Mouse (Mus musculus) E14TG2a.4 (cell line): ENCODE results near the gene Xrcc6.

Experiments
- CTCF ChIP-seq: conservative IDR thresholded peaks from 2 replicates; pipeline ENCODE4 v1.5.1; 2014; ENCODE audit warnings: low read length
- NANOG ChIP-seq: IDR thresholded peaks from 2 replicates; pipeline ENCODE4 v1.6.1; 2014; ENCODE audit warnings: borderline replicate concordance, low read length, mixed read lengths
- POU5F1 ChIP-seq: IDR thresholded peaks from 2 replicates; pipeline ENCODE4 v1.6.1; 2014; ENCODE audit warnings: low read length, borderline replicate concordance

DNA sequence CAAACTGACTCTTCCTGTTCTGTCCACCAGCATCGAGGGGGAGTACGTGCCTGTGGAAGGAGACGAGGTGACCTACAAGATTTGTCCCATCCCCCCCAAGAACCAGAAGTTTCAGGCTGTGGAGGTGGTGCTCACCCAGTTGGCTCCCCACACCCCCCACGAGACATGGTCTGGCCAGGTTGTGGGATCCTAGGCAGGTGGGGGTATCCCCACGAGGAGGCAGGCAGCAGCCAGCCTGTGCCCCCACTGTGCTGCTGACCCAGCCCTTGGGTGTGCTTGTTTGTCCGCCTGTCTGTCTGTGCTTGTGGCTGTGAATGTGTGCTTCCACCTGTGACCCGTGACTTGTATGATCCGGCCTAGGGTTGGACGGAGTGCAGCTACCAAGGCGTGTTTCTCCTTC lies 38.6 kb upstream of the Xrcc6 start:
- TF ChIP-seq CTCF = no peak
- TF ChIP-seq NANOG = no peak
- no peak for TF ChIP-seq POU5F1
